Mouse (Mus musculus) neutrophil, adult 5-6 weeks (primary cell): ENCODE data around the gene Mmp11. TPM values are rescaled to one million over a fixed set of nuclear protein-coding genes. Genes with fewer than 3 reads are reported as not detected.

Experiments
- ATAC-seq: fragments of 151-379, 151-347 bp; 2 replicates; pipeline ENCODE4 v1.8.0; 2017; ENCODE audit warnings: mild to moderate bottlenecking, moderate TSS enrichment; ENCODE audit not compliant: insufficient number of reproducible peaks, poor library complexity, low FRiP score, severe bottlenecking; ENCODE audit errors: extremely low read depth
- total RNA-seq: library from RNA; stranded (forward); fragments of 200-1000 nt; gene quantifications from 2 replicates; pipeline ENCODE4 v1.2.3, GENCODE M21; 2017

Gene Mmp11
- total RNA-seq, 1 experiment from 2014 or later = 1.5 TPM

- ATAC-seq = no peak
These were observed 3.4 kb upstream of the Mmp11 start for GRCm38 (mm10) chr10:75939481-75940234.

GRCm38 (mm10) chr10:75937851-75938643 lies 1.8 kb upstream of the Mmp11 start:
- ATAC-seq = no peak

GRCm38 (mm10) chr10:75936909-75937667 lies 792 bp upstream of the Mmp11 start:
- ATAC-seq = peak; percentile 17

GRCm38 (mm10) chr10:75934991-75935390 lies 1.3 kb downstream of the Mmp11 start:
- ATAC-seq = no peak

- no peak for ATAC-seq
These were observed 3.4 kb downstream of the Mmp11 start, which contains the start of gene Chchd10 for GRCm38 (mm10) chr10:75932891-75933290. Gene Chchd10, plus strand, starts transcription at chr10:75933130.

- ATAC-seq = no peak; the same call in 1 of the 2 replicates
These were observed 4.1 kb downstream of the Mmp11 start for GRCm38 (mm10) chr10:75932081-75932678.

- ATAC-seq = no peak
These were observed 5.0 kb downstream of the Mmp11 start for GRCm38 (mm10) chr10:75931311-75931710.

- no peak for ATAC-seq
These were observed 6.0 kb downstream of the Mmp11 start for GRCm38 (mm10) chr10:75930304-75930703.

- ATAC-seq = no peak
These were observed 9.9 kb downstream of the Mmp11 start for GRCm38 (mm10) chr10:75926396-75926795.

GRCm38 (mm10) chr10:75924324-75924723 lies 12.0 kb downstream of the Mmp11 start:
- no peak for ATAC-seq

GRCm38 (mm10) chr10:75921726-75922560 lies 14.4 kb downstream of the Mmp11 start:
- ATAC-seq = no peak

GRCm38 (mm10) chr10:75921026-75921725 lies 15.1 kb downstream of the Mmp11 start, which contains the start of gene Smarcb1:
Gene Smarcb1, minus strand, starts transcription at chr10:75921617.
- peak; percentile 78 for ATAC-seq

- ATAC-seq = no peak
These were observed 17.3 kb downstream of the Mmp11 start for GRCm38 (mm10) chr10:75919026-75919425.

GRCm38 (mm10) chr10:75916840-75917239 lies 19.5 kb downstream of the Mmp11 start:
- no peak for ATAC-seq

GRCm38 (mm10) chr10:75915557-75915956 lies 20.7 kb downstream of the Mmp11 start:
- ATAC-seq = no peak

- no peak for ATAC-seq
These were observed 23.2 kb downstream of the Mmp11 start for GRCm38 (mm10) chr10:75913013-75913589.

- ATAC-seq = no peak
These were observed 25.6 kb downstream of the Mmp11 start for GRCm38 (mm10) chr10:75910698-75911097.
